Mouse (Mus musculus) heart, embryonic 10.5 days (tissue): ENCODE results near the gene Syngr3. TPM values are rescaled to one million over a fixed set of nuclear protein-coding genes. Genes with fewer than 3 reads are reported as not detected.

Experiments
- DNase-seq: peaks from one replicate; pipeline ENCODE4 v3.0.0-alpha.2; 2017; ENCODE audit warnings: low spot score
- H3K27ac ChIP-seq: fragments of 300-500 bp; sonication (generic); 2 replicates; pipeline ENCODE4 v1.5.1; 2016; ENCODE audit warnings: mild to moderate bottlenecking
- H3K27me3 ChIP-seq: fragments of 300-500 bp; sonication (generic); 2 replicates; pipeline ENCODE4 v1.6.1; 2016; ENCODE audit warnings: mild to moderate bottlenecking; ENCODE audit not compliant: poor library complexity, insufficient read depth, severe bottlenecking
- H3K36me3 ChIP-seq: fragments of 300-500 bp; sonication (generic); 2 replicates; pipeline ENCODE4 v1.6.1; 2016; ENCODE audit warnings: mild to moderate bottlenecking, moderate library complexity
- H3K4me1 ChIP-seq: fragments of 300-500 bp; sonication (generic); 2 replicates; pipeline ENCODE4 v1.6.1; 2016; ENCODE audit warnings: mild to moderate bottlenecking
- H3K4me3 ChIP-seq: fragments of 300-500 bp; sonication (generic); 2 replicates; pipeline ENCODE4 v1.5.1; 2016; ENCODE audit warnings: mild to moderate bottlenecking, moderate library complexity
- H3K9me3 ChIP-seq: fragments of 300-500 bp; sonication (generic); 2 replicates; pipeline ENCODE4 v1.6.1; 2016; ENCODE audit warnings: mild to moderate bottlenecking, moderate library complexity
- WGBS: fragments of 180-500 bp; shearing (Covaris S2); methylation state at CpG from one replicate; pipeline ENCODE4 v1.1.7; 2016; 5-methylcytosine and 5-hydroxymethylcytosine counted together
- polyA plus RNA-seq: library from polyadenylated mRNA; unstranded; fragments of >200 nt; fragmentation: Nextera tagmentation; extraction: Ambion mirVana; gene quantifications from 2 replicates; pipeline ENCODE4 v1.2.1, GENCODE M21; 2016

Gene Syngr3
- polyA plus RNA-seq = 0.54 and 1.5 TPM in 2 replicates

- peak within 1 kb of the TSS; percentile 22; the same call in 1 of the 2 replicates for H3K27ac ChIP-seq
Observed at GRCm38 (mm10) chr17:24689251-24690081, at the start of gene Syngr3. Gene Syngr3 (minus strand): TSS chr17:24689955.

GRCm38 (mm10) chr17:24738238-24738637 lies 48.5 kb upstream of the Syngr3 start:
- H3K4me1 ChIP-seq = peaks cover 29% of the 10 kb centered on the region
- H3K36me3 ChIP-seq = peaks cover 11% of the 10 kb centered on the region; the same call in 1 of the 2 replicates
- WGBS = 77% methylated on average over 4 of the region's 4 CpGs
- no peaks in the 10 kb centered on the region for H3K9me3 ChIP-seq
- no peaks in the 10 kb centered on the region for H3K27me3 ChIP-seq
- no peak overlapping the region for H3K27ac ChIP-seq
- H3K4me3 ChIP-seq = no peak overlapping the region
- no peak for DNase-seq

More at GRCm38 (mm10) chr17:24689251-24690081, at the start of gene Syngr3:
- Histone ChIP-seq H3K9me3 (no peaks in the 10 kb centered on the region), H3K4me3 (peak within 1 kb of the TSS; percentile 67), H3K27me3 (peaks cover 73% of the 10 kb centered on the region), H3K4me1 (peaks cover 29% of the 10 kb centered on the region), H3K36me3 (peaks cover 23% of the 10 kb centered on the region)
- no peak for DNase-seq
- under 1% methylated on average over 53 of the region's 55 CpGs for WGBS

GRCm38 (mm10) chr17:24737135-24737810 lies 47.5 kb upstream of the Syngr3 start:
- H3K27ac ChIP-seq = peak overlapping the region; percentile 88

GRCm38 (mm10) chr17:24736330-24737051 lies 46.7 kb upstream of the Syngr3 start, which contains the start of gene Msrb1:
Gene Msrb1 (plus strand): TSS chr17:24736642.
- Histone ChIP-seq H3K27ac (peak within 1 kb of the TSS; percentile 88), H3K4me3 (peak within 1 kb of the TSS; percentile 82), H3K36me3 (0 out of 2 replicates have a peak, but pooled peaks cover 5% of the 10 kb centered on the region), H3K9me3 (no peaks in the 10 kb centered on the region), H3K4me1 (peaks cover 41% of the 10 kb centered on the region), H3K27me3 (no peaks in the 10 kb centered on the region)
- peak; percentile 99 for DNase-seq
- 2% methylated on average over 29 of the region's 29 CpGs for WGBS

More at GRCm38 (mm10) chr17:24737135-24737810, 47.5 kb upstream of the Syngr3 start:
- H3K36me3 ChIP-seq = peaks cover 11% of the 10 kb centered on the region; the same call in 1 of the 2 replicates
- H3K9me3 ChIP-seq = no peaks in the 10 kb centered on the region
- 25% methylated on average over 8 of the region's 8 CpGs for WGBS
- DNase-seq = no peak
- no peaks in the 10 kb centered on the region for H3K27me3 ChIP-seq
- peaks cover 36% of the 10 kb centered on the region for H3K4me1 ChIP-seq
- H3K4me3 ChIP-seq = peak overlapping the region; percentile 82

- Histone ChIP-seq H3K27me3 (no peaks in the 10 kb centered on the region), H3K36me3 (0 out of 2 replicates have a peak, but pooled peaks cover 5% of the 10 kb centered on the region), H3K27ac (peak overlapping the region; percentile 88), H3K4me1 (peaks cover 41% of the 10 kb centered on the region), H3K4me3 (peak overlapping the region; percentile 82; the same call in 1 of the 2 replicates), H3K9me3 (no peaks in the 10 kb centered on the region)
- 83% methylated on average over 7 of the region's 7 CpGs for WGBS
- DNase-seq = no peak
Observed at GRCm38 (mm10) chr17:24735446-24735845, 45.7 kb upstream of the Syngr3 start.

GRCm38 (mm10) chr17:24734513-24734912 lies 44.8 kb upstream of the Syngr3 start:
- no peaks in the 10 kb centered on the region for H3K9me3 ChIP-seq
- no peak overlapping the region for H3K27ac ChIP-seq
- H3K4me1 ChIP-seq = peaks cover 41% of the 10 kb centered on the region
- WGBS = 72% methylated on average over 1 of the region's 1 CpGs
- no peaks in the 10 kb centered on the region for H3K27me3 ChIP-seq
- no peak overlapping the region for H3K4me3 ChIP-seq
- no peak for DNase-seq
- no peaks in the 10 kb centered on the region for H3K36me3 ChIP-seq

- 87% methylated on average over 21 of the region's 21 CpGs for WGBS
- Histone ChIP-seq H3K27me3 (no peaks in the 10 kb centered on the region), H3K4me3 (no peak overlapping the region), H3K27ac (no peak overlapping the region), H3K36me3 (no peaks in the 10 kb centered on the region), H3K9me3 (no peaks in the 10 kb centered on the region), H3K4me1 (peaks cover 41% of the 10 kb centered on the region)
- no peak for DNase-seq
Observed at GRCm38 (mm10) chr17:24733434-24734050, 43.8 kb upstream of the Syngr3 start.

GRCm38 (mm10) chr17:24732233-24732935 lies 42.6 kb upstream of the Syngr3 start:
- H3K27me3 ChIP-seq = no peaks in the 10 kb centered on the region; the same call in 1 of the 2 replicates
- WGBS = 68% methylated on average over 12 of the region's 12 CpGs
- no peak for DNase-seq
- peak overlapping the region; percentile 80 for H3K27ac ChIP-seq
- peaks cover 37% of the 10 kb centered on the region for H3K4me1 ChIP-seq
- no peak overlapping the region for H3K4me3 ChIP-seq
- H3K36me3 ChIP-seq = no peaks in the 10 kb centered on the region
- no peaks in the 10 kb centered on the region for H3K9me3 ChIP-seq

GRCm38 (mm10) chr17:24730787-24731186 lies 41.0 kb upstream of the Syngr3 start:
- Histone ChIP-seq H3K36me3 (no peaks in the 10 kb centered on the region), H3K27ac (no peak overlapping the region), H3K9me3 (no peaks in the 10 kb centered on the region), H3K4me3 (no peak overlapping the region), H3K4me1 (peaks cover 24% of the 10 kb centered on the region), H3K27me3 (no peaks in the 10 kb centered on the region; the same call in 1 of the 2 replicates)
- 79% methylated on average over 14 of the region's 14 CpGs for WGBS
- no peak for DNase-seq

- Histone ChIP-seq H3K27ac (no peak overlapping the region), H3K36me3 (no peaks in the 10 kb centered on the region), H3K9me3 (no peaks in the 10 kb centered on the region), H3K4me3 (no peak overlapping the region), H3K27me3 (no peaks in the 10 kb centered on the region; the same call in 1 of the 2 replicates), H3K4me1 (peaks cover 18% of the 10 kb centered on the region)
- DNase-seq = no peak
- WGBS = 79% methylated on average over 6 of the region's 6 CpGs
Observed at GRCm38 (mm10) chr17:24729067-24729466, 39.3 kb upstream of the Syngr3 start.

GRCm38 (mm10) chr17:24728184-24728583 lies 38.4 kb upstream of the Syngr3 start:
- DNase-seq = no peak
- 76% methylated on average over 17 of the region's 17 CpGs for WGBS

More at GRCm38 (mm10) chr17:24728184-24728583, 38.4 kb upstream of the Syngr3 start:
- Histone ChIP-seq H3K9me3 (no peaks in the 10 kb centered on the region), H3K36me3 (no peaks in the 10 kb centered on the region), H3K27me3 (no peaks in the 10 kb centered on the region; the same call in 1 of the 2 replicates), H3K4me3 (no peak overlapping the region), H3K27ac (no peak overlapping the region), H3K4me1 (peaks cover 18% of the 10 kb centered on the region)
